Mouse (Mus musculus) thymus, postnatal 36 days (tissue): ENCODE data around the gene Wdr66.
A peak's percentile ranks its signal among the peaks of the same experiment; 100 is the strongest.

ENCODE experiments used
- DNase-seq, 2 experiments: peaks; one replicate each; pipeline ENCODE4 v3.0.0; 2022; ENCODE audit warnings: mixed read lengths in 2 of 2

Wdr66 gene

DNA sequence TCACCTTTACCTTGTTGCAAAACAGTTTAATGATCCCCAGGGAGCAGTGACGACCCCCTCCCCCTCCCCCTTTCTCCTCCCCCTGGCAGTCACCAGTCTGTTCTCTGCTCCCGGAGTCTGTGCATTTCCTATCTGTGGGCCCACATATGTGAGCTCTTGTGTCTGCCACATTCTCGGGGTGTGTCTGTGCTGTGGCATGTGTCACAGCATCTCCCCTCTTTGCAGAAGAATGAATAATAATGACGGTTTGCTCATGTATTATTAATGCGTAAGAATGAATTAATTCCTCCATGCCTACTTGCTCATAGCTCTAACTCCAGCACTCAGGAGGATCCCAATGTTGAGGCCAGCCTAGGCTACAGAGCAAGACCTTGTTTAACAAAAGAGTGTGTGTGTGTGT, 21.0 kb downstream of the Wdr66 start:
- DNase-seq: no peak

DNA sequence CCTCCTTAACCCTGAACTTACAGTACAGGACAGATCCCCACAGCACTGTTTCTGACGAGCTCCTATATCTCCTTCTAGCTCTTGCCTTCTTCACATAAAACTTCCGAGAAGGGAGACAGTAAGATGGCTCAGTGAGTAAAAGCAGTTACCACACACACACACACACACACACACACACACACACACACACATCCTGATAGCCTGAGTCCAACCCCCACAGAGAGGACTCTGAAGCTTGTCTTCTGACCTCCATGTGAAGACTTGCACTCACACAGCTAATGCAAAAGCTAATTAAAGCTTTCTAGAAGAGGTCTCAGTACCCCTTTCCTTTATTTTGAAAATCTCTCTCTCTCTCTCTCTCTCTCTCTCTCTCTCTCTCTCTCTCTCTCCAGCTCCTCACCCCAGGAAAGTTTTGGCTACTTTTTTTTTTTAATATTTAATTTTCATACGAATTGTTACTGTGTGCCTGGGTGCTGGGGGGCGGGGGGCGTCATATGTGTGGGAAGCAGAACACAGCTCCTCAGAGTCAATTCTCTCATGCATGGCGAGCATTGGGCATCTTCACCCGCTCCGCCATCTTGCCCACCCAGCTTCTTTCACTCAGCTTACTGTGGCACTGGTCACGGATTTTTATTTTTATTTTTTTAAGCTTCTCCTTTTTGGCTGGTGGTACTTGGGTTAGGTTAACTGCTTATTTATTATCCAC, 24.9 kb downstream of the Wdr66 start:
- no peak for DNase-seq

DNA sequence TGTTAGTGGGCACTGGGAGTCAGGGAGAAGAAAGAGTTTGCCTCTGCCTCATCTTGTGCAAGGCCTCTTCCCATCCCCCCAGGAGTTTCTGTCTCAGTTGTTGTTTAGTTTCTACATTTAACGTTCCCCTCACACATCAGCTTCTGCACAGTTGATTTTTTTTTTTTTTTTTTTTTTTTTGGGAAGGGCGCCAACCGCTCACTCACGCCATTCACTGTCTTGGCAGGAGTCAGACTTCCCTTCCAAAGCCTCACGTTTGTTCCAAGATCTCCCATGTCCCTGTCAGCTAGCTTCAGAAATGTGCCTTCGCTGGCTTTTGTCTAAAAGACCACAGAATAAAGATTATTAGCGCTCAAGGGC, 25.4 kb downstream of the Wdr66 start:
- DNase-seq: no peak

DNA sequence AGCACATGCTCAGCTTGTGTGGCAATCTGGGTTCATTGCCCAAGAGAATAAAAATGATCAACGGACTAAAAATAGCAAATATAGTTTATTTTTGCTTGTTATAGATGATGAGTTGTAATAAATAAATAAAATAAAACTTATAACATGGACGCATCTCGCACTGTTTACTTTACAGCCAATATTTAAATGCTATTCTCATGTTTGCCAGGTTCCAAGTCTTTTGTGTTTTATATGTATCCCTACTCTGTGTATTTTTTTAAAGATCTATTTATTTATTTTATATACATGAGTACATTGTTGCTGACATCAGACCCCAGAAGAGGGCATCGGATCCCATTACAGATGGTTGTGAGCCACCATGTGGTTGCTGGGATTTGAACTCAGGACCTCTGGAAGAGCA, 25.8 kb downstream of the Wdr66 start:
- no peak for DNase-seq

DNA sequence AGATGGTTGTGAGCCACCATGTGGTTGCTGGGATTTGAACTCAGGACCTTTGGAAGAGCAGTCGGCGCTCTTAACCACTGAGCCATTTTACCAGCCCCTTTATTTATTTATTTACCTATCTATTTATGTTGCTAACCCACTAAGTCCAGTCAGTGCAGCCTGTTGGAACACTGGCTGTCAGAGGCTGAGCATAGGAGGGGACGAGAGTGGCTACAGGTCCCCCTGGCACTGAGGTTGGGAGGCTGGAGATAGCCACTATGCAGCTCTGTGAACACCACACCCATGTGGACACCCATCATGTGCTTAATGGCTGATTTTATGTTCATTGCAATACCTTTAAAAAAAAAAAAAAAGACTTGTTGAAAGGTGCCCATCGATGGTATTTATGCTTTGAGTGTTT, 27.3 kb downstream of the Wdr66 start:
- no peak for DNase-seq

DNA sequence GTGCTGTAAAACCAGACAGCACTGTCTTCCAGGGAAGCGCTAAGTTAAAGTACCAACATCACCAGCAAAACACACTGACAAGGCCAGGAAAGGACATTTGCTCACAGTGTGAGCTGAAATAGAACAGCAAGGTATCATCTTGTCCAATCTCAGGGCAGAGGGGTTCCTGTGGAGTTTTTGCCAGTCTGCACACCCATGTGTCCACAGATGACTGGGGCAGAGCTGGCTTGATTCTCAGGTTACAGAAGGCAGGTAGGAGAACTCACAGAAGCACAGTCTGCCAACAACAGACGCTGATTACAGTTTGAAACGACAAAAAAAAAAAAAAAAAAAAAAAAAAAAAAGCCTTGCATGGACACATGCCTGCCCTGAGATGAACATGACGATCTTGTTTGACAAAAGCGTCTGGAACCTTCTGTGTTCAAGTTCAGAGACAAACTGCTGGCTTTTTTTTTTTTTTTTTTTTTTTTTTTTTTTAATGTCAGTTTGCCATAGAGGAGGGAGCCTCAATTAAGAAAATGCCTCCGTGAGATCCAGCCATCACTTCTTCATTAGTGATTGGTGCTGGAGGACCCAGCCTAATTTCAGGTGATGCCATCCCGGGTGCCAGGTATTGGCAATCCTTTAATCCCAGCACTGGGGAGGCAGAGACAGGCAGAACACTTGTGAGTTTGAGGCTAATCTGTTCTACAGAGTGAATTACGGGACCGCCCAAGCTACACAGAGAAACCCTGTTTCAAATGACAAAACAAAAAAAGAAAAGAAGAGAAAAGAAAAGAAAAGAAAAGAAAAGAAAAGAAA, 29.6 kb downstream of the Wdr66 start:
- DNase-seq: no peak

DNA sequence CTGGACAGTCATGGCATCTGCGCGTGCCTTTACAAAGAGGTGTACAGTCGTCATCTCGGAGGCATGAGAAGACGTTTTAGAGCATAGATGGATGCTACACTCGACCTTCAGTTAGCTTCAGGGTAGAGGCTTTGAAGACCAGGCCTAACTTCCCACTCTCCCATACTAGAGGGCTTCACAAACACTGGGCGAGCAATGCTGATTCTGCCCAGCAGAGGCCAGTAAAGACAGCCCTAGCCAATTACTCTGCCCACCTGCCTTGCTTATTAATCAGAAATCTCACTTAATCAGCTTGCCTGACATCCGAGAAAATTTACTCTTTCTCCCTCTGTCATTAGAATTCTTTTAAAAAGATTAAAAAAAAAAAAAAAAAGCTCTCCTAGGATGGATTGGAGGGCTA, 33.3 kb downstream of the Wdr66 start:
- DNase-seq: peak in 1 of 2 experiments; percentile 25

DNA sequence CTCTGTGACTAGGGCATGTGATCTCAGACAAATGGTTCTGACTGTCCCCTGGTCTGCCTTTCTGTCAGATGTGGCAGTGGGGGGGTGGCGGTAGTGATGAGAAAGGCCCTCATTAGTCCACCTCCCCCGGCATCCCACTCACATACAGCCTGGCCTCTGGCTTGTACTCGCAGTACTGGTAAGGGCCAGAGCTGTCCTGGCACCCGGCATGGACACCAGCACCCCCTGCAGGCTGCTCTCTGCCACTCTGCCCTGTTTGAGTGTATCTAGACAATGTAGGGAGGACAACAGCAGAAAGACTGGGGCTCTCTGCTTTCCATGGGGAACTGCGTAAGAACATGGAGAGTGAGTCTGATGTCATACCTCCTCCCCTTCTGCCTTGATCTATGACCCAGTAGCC, 36.2 kb downstream of the Wdr66 start:
- DNase-seq: peak; percentile 26 to 32

DNA sequence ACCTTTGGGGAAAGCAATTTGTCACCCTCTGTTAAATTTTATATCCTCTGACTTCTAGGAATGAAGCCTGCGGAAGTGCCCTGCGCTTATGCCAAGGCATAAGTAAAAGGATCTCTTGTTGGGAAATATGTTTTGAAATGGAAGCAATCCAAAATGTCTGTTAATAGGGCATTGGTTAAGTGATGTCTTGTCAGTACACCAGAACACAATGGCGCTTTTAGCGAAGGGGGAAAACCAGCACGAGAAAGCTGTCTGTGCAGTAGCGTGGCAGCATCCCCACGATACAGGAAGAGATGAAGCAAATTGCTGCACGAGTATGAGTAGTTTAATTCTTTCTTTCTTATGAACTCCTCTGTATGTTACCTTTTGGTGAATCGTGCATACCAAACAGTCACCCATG, 42.8 kb downstream of the Wdr66 start:
- DNase-seq: no peak

DNA sequence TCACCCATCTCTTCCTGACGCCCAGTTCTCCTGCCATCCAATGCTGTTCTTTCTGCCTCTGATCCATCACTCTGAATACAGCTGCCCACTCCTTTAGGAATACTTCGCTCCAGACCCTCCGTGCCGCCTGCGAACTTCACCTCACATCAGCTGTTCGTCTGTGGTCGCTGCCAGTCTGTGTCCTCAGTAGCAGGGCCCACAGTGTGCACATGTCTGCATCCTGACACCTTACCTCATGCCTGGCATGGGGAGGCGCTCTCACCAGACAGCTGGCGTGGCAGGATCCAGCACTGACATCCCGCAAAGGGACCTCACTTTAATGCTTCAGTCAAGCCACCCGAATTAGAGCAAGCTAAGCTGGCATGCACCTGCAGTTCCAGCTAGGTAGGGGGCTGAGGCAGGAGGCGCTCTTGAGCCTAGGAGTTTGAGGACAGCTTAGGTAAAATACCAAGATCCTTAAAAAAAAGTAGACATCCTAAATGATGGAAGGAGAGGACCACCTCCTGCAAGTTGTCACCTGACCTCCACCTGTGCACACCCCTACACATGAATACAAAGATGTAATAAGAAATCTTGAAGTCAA, 44.4 kb downstream of the Wdr66 start:
- peak; percentile 48 to 53 for DNase-seq

DNA sequence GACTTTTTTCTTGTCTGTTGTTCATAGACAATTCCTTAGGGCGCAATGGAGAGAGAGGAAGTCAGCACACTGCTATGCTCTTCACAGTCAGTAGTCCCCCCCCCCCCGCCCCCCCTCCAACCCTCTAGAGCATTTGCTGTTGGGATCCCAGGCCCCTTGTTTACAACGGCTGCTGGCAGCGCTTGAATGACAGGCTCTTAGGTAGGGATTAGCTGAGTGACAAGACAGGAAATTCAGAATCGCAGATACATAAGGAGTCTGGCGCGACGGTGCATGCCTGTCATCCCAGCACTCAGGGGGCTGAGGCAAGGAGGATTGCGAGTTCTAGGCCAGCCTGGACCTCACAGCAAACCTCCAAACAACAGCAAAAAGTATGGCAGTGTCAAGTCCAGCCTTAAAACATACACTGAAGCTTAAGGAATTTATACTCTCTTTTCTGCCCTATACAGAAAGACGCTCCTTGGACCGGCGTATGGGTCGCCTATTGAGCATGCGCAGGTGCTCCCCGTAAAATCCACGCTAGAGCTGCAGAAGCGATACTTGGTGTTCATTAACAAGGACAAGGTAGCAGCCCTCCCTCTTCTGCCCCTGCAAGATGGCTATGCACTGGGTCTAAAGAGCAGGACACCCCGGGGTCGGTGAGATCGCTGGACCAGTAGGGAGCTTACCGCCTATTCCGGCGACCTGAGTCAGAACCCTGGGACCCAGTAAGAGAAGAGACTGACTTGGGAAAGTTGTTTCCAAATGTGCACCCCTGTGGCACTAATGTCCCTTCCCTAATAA, 45.3 kb downstream of the Wdr66 start:
- DNase-seq: no peak

DNA sequence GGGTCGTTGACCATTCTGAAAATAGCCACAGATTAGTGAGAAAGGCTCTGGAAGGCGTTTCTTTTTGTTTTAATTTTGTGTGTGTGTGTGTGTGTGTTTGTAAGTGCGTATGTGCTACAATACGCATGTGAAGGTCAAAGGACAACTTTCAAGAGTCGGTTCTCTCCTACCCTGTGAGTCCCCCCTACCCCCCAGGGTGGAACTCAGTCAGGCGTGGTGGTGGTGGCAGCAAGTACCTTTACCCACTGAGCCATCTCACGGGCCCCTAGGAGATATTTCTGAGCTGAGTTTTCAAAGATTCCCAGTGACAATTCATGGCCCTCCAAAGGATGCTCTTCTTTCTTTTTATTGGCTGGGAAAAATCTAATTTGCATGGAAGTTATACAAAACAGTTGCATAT, 45.9 kb downstream of the Wdr66 start:
- DNase-seq: no peak

DNA sequence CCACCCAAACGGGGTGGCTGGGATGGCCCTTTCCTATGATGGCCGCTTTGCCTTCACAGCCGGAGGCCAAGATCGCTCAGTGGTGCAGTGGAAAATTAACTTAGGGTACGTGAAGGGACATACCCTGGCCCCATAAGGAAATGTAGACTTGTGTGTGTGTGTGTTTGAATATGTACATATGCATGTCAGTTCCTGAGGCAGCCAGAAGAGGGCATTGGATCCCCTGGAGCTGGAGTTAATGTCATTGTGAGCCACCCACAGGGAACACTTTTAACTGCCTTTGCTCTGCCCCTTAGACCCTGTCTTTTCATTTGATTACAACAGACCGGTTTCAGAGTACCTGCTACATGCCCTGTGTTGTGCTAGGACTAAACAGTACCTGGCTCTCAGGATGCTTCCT, 46.6 kb downstream of the Wdr66 start:
- peak; percentile 28 to 33 for DNase-seq

DNA sequence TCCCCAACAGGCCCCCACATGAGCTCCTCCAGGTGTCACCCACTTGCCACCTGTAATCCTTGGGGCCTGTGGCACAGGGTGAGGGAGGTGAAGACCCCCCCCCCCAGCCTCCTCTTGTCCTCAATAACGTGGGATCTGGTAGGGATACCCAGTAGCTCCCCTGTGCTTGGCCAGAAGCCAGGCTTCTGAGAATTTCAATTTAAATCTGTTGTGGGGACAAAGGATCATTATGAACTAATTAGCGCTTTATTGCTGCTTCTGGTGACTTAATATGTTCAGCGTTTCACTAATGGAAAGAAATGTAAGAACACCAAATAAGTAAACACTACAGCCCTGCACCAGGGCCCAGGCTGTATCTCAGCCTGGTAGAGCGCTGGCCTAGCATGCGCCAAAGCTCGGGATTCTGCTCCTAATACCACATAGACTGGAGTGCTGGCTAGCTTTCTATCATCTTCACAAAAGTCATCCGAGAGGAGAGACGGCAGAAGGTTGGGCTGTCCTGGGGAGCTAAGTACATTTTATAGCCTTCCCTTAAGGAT, 48.7 kb downstream of the Wdr66 start:
- DNase-seq: no peak

DNA sequence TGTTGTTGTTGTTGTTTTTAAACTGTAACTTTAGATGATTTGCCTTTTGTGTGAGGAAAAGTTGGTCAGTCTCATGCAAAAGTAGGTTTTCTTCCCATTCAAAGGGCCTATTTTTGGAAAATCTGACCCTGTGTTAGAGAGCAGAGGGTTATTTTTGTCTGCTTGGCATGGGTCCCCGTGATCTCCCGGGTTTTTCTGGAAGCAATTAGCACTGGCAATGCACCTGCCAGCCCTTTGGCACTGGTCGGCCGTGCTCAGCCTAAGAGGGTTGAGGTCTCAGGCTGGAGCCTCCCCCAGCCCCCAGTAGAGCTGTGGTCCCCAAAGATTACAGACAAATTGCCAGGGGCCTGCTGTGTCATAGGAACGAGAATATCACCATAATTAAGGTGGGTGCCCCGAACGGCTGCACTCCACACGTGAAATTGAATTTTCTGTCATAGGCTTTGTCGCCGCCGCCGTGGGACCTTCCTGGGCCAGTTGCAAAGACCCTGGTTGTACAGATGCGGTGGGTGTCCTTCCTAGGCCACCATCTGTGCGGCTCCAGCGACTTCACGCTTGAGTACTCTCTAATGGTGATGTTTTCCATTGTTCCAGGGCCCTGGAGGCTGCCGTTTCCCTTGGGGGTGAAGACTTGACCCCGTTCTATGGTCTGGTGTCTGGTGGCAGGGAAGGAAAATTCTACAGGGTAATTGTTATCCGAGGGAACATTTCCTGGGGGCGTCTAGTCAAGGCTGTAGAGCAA, 50.0 kb downstream of the Wdr66 start:
- no peak for DNase-seq

DNA sequence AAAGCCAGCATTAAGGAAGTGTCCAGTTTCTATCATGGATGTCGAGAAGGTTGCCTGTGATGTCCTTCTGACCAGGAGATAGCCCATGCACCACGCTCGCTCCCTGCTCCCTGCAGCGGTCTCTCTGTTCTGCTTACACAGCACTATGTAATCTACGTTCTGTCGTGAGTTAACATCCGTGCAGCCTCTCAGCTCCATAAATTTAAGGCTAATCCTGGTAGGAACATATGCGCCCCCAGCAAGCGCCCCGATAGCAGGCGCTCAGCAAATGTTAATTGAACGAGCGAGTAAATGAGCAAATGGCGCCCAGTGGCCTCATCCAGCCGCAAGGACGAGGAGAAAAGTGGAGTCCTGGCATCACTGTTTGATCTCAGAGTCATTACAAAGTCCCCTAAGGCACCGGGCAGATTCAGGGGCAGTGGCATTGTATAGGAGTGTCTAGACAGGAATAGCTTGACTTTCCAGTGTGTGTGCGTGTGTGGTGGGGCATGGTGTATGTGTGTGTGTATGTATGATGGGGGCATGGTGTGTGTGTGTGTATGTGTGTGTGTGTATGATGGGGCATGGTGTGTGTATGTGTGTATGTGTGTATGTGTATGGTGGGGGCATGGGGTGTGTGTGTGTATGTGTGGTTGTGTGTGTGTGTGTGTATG, 55.9 kb downstream of the Wdr66 start:
- no peak for DNase-seq

DNA sequence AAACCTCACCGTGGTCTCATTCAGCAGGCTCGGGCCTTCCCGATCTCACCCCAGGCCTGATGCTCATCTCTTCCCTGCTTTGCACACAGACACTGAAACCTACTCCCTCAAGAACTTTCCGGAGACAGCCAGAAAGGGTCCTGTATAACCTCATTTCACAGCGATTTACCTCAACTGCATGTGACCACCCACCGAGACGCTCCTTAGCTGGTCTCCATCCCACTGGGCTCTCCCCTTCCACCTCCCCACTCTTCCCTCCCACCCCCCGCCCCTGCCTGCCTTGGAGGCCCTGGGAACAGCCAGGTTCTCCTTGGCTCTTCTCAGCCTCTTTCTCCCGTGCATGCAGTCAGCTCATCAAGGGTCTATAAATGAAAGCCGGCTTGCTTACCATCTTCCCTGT, 57.9 kb downstream of the Wdr66 start:
- no peak for DNase-seq

DNA sequence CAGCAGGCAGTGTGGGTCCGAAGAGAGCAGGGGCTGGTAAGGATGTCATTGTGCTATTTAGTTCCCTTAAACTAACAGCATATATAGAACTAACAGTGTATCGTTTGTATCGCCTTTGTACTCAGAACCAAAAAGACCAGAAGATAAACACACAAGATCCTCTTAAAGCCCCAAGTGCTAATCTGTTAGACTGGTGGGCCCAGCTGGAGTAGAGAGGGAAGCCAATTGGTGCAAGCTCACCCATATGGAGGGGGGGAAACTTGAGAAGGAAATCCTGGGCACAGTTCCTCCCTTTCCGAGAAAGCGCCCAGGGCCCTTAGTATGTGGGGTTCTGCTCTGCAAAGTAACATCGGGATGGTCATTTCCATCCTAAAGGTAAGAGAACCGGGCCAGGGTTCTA, 58.3 kb downstream of the Wdr66 start:
- DNase-seq: no peak

DNA sequence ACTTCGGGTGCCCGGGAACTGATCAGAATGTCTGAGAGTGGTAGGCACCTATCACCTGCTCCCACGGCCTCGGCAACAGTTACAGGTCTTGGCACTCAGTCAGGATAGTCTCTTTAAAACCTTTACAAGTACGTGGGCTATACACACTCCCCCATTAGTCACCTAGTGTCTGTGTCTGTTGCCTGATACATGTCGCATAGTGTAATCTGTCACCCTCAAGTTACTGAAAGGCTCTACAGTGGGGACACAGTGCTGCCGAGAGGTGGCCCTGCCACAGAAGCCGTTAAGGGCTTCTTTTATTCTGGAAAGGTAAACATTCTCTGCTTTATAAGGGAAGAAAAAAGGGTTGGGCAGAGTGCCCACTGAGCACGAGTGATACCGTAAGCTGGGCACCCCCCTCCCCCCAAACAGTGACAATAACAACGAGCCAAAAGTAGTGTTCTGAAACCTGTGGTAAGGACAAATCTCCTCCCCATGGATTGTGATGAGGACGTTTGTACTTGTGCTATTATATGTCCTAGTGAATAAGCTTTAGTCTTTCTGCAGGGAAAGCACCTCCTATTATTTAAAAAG, 61.2 kb downstream of the Wdr66 start:
- DNase-seq: no peak

DNA sequence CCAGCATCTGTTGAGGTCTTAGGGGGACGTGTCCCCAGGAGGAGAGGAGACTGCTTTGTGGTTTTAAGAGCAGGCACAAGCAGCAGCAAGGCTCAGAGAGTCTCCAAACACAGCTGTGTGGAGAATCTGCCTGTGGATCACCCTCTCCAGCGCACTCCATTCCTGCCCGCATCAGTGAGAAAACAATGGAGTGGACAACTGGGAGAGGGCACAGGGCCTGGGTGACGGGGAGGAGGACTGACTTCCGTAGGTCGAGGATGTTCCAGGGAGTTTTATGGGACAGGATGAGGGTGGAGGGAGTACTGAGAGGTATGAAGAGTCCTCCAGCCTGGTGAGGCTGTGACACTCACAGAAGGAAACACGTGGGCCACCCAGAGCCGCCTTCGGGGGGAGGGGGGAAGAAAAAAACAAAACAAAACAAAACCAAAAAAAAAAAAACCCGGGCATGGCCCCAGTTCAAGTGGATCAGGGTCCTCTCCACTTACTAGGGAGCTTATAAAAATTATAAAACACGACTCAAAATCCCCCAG, 62.0 kb downstream of the Wdr66 start:
- peak; percentile 57 to 65 for DNase-seq

DNA sequence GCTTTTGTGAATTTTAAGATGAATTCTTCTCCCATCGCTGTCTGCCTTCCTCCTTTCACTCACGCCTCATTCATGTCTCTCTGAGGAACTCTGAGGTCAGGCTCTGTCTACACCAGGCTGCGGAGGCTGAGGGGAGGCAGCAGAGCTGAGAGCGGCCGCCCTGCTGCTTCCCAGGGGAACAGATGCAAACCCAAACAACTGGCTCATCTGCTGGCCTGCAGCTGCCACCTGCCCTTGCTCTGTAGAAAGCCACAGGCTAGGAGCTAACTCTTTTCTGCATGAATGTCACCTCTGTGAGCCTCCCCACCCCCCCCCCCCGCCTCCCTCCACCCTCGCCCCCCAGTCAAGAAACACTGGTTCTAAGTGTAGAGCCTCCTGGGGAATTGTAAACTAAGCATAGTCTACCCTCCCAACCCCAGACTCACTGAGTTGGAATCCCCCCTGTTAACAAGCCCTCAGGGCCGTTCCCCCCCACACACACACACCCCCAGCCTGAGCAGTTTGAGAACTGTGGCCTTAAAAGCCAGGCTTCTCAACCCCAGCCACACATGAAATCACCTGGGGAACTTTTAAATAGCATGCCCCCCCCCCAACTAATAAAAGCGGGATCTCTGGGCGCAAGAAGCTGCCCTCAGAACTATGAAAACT, 63.4 kb downstream of the Wdr66 start:
- DNase-seq: peak; percentile 42 to 73
